Mouse (Mus musculus) c-Kit-negative CD71-positive TER-119-positive erythroid progenitor cells, embryonic 14.5 days (primary cell): Measurements from ENCODE around the gene Gm10720.
"Not testable (repeated sequence)": the region's sequence is repeated elsewhere in the genome, so short reads cannot be mapped to it uniquely, and the experiment has no call there.

Source experiments
- DNase-seq: peaks from one replicate; pipeline ENCODE4 v3.0.0-alpha.2; 2013; ENCODE audit warnings: low read depth, low spot score

Gm10720 gene

DNA sequence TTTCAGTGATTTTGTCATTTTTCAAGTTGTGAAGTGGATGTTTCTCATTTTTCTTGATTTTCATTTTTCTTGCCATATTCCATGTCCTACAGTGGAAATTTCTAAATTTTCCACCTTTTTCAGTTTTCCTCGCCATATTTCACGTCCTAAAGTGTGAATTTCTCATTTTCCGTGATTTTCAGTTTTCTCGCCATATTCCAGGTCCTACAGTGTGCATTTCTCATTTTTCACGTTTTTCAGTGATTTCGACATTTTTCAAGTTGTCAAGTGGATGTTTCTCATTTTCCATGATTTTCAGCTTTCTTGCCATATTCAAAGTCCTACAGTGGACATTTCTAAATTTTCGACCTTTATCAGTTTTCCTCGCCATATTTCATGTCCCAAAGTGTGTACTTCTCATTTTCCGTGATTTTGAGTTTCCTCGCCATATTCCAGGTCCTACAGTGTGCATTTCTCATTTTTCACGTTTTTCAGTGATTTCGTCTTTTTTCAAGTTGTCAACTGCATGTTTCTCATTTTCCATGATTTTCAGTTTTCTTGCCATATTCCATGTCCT, 9.5 kb downstream of the Gm10720 start, which contains the start of gene Gm10717:
Gene Gm10717 (plus strand): TSS at position 506 of the 556 bp plus-strand sequence.
- not testable (repeated sequence) for DNase-seq

DNA sequence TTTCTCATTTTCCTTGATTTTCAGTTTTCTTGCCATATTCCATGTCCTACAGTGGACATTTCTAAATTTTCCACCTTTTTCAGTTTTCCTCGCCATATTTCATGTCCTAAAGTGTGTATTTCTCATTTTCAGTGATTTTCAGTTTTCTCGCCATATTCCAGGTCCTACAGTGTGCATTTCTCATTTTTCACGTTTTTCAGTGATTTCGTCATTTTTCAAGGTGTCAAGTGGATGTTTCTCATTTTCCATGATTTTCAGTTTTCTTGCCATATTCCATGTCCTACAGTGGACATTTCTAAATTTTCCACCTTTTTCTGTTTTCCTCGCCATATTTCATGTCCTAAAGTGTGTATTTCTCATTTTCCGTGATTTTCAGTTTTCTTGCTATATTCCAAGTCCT, 10.2 kb downstream of the Gm10720 start:
- DNase-seq: not testable (repeated sequence)

DNA sequence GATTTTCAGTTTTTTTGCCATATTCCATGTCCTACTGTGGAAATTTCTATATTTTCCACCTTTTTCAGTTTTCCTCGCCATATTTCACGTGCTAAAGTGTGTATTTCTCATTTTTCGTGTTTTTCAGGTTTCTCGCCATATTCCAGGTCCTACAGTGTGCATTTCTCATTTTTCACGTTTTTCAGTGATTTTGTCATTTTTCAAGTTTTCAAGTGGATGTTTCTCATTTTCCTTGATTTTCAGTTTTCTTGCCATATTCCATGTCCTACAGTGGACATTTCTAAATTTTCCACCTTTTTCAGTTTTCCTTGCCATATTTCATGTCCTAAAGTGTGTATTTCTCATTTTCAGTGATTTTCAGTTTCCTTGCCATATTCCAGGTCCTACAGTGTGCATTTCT, 10.7 kb downstream of the Gm10720 start:
- not testable (repeated sequence) for DNase-seq

DNA sequence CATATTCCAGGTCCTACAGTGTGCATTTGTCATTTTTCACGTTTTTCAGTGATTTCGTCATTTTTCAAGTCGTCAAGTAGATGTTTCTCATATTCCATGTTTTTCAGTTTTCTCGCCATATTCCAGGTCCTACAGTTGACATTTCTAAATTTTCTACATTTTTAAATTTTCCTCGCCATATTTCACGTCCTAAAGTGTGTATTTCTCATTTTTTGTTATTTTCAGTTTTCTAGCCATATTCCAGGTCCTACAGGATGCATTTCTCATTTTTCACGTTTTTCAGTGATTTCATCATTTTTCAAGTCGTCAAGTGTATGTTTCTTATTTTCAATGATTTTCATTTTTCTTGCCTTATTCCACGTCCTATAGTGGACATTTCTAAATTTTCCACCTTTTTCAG, 11.3 kb downstream of the Gm10720 start:
- not testable (repeated sequence) for DNase-seq

DNA sequence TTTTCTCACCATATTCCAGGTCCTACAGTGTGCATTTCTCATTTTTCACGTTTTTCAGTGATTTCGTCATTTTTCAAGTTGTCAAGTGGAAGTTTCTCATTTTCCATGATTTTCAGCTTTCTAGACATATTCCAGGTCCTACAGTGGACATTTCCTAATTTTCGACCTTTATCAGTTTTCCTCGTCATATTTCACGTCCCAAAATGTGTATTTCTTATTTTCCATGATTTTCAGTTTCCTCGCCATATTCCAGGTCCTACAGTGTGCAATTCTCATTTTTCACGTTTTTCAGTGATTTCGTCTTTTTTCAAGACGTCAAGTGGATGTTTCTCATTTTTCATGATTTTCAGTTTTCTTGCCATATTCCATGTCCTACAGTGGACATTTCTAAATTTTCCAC, 11.7 kb downstream of the Gm10720 start:
- DNase-seq: peak; percentile 49

DNA sequence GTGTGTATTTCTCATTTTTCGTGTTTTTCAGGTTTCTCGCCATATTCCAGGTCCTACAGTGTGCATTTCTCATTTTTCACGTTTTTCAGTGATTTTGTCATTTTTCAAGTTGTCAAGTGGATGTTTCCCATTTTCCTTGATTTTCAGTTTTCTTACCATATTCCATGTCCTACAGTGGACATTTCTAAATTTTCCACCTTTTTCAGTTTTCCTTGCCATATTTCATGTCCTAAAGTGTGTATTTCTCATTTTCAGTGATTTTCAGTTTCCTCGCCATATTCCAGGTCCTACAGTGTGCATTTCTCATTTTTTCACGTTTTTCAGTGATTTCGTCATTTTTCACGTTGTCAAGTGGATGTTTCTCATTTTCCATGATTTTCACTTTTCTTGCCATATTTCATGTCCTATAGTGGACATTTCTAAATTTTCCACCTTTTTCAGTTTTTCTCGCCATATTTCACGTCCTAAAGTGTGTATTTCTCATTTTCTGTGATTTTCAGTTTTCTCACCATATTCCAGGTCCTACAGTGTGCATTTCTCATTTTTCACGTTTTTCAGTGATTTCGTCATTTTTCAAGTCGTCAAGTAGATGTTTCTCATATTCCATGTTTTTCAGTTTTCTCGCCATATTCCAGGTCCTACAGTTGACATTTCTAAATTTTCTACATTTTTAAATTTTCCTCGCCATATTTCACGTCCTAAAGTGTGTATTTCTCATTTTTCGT, 14.0 kb downstream of the Gm10720 start:
- DNase-seq: not testable (repeated sequence)

DNA sequence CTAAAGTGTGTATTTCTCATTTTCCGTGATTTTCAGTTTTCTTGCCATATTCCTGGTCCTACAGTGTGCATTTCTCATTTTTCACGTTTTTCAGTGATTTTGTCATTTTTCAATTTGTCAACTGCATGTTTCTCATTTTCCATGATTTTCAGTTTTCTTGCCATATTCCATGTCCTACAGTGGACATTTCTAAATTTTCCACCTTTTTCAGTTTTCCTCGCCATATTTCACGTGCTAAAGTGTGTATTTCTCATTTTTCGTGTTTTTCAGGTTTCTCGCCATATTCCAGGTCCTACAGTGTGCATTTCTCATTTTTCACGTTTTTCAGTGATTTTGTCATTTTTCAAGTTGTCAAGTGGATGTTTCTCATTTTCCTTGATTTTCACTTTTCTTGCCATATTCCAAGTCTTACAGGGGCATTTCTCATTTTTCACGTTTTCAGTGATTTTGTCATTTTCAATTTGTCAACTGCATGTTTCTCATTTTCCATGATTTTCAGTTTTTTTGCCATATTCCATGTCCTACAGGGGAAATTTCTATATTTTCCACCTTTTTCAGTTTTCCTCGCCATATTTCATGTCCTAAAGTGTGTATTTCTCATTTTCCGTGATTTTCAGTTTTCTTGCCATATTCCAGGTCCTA, 15.3 kb downstream of the Gm10720 start:
- DNase-seq: peak; percentile 89

DNA sequence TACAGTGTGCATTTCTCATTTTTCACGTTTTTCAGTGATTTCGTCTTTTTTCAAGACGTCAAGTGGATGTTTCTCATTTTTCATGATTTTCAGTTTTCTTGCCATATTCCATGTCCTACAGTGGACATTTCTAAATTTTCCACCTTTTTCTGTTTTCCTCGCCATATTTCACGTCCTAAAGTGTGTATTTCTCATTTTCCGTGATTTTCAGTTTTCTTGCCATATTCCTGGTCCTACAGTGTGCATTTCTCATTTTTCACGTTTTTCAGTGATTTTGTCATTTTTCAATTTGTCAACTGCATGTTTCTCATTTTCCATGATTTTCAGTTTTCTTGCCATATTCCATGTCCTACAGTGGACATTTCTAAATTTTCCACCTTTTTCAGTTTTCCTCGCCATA, 18.8 kb downstream of the Gm10720 start, which contains the start of gene Gm17535:
Gene Gm17535 (plus strand): TSS at position 301 of the 400 bp plus-strand sequence.
- not testable (repeated sequence) for DNase-seq

DNA sequence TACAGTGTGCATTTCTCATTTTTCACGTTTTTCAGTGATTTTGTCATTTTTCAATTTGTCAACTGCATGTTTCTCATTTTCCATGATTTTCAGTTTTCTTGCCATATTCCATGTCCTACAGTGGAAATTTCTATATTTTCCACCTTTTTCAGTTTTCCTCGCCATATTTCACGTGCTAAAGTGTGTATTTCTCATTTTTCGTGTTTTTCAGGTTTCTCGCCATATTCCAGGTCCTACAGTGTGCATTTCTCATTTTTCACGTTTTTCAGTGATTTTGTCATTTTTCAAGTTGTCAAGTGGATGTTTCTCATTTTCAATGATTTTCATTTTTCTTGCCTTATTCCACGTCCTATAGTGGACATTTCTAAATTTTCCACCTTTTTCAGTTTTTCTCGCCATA, 21.1 kb downstream of the Gm10720 start, which contains the start of gene Gm10715:
Gene Gm10715 (plus strand): TSS at position 301 of the 400 bp plus-strand sequence.
- not testable (repeated sequence) for DNase-seq

DNA sequence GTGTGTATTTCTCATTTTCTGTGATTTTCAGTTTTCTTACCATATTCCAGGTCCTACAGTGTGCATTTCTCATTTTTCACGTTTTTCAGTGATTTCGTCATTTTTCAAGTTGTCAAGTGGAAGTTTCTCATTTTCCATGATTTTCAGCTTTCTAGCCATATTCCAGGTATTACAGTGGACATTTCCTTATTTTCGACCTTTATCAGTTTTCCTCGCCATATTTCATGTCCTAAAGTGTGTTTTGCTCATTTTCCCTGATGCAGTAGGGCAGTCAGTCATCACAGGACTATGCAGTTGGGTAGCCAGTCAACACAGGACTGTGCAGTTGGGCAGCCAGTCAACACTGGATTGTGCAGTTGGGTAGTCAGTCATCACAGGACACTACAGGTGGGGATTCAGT, 22.7 kb downstream of the Gm10720 start:
- DNase-seq: not testable (repeated sequence)
